Mouse (Mus musculus): ENCODE measurements at regions not wholly inside any gene's neighbourhood (a gene's known extent, or its start where the extent isn't known, plus 50 kb on each side); places are given as distances from the start of the nearest gene placed in this dataset.

DNA sequence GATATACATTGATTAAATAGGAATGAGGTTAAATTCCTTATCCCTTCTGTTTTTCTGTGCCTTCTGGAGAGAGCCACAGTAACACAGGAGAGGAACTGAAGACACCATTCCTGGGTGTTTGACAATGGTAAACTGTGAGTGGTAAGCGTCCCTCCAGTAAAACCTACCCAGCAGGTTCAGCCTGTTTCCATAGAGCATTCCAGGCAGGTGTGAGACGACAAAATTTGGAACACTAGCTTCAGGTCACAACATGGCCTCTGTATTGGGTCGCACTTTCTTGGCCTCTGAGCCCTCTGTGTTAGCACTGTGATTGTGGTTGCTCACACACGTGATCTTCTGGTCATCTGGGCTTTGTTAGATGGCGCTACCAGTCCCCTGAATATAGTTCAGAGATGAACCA lies 73.4 kb downstream of the Cd24a start:
- TF ChIP-seq CTCF (IDR thresholded peaks at IDR 0.05; ENCODE audit: control insufficient read depth, insufficient read depth, insufficient replicate concordance, low read depth, low read length) (no peak), POLR2A (IDR thresholded peaks at IDR 0.05; ENCODE audit: control insufficient read depth, low read depth, low read length) (no peak)
- Histone ChIP-seq H3K36me3 (ENCODE audit: control insufficient read depth, insufficient read depth, low read length) (no peaks in the 10 kb centered on the region), H3K4me3 (ENCODE audit: control insufficient read depth, low read depth, low read length) (no peak overlapping the region)

DNA sequence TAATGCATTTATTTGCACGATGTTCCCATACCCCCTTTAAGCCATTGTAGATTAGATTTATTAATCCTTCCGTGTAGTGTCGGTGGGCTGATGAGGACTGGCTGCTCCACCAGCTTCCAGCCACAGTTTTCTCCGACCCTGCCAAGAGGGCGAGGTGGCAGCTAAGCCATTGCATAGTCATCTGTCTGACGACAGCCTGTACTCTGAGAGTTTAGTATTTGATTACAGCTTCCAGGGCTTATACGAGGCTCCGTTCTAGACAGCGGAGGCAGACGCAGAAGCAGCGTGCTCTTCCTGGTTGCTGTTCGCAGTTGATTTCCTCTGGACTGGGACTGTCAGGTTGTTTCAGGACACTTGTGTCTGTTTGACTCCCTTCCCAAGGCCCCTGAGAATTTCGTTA lies 73.8 kb downstream of the Cd24a start:
- TF ChIP-seq POLR2A (IDR thresholded peaks at IDR 0.05; ENCODE audit: control insufficient read depth, low read depth, low read length) (no peak), CTCF (IDR thresholded peaks at IDR 0.05; ENCODE audit: control insufficient read depth, insufficient read depth, insufficient replicate concordance, low read depth, low read length) (no peak)
- Histone ChIP-seq H3K27ac (ENCODE audit: control insufficient read depth, insufficient read depth, low read depth, low read length) (no peak overlapping the region), H3K4me1 (ENCODE audit: control insufficient read depth, insufficient read depth, low read length) (no peaks in the 10 kb centered on the region), H3K27me3 (ENCODE audit: control insufficient read depth, insufficient read depth, low read length) (no peaks in the 10 kb centered on the region), H3K36me3 (ENCODE audit: control insufficient read depth, insufficient read depth, low read length) (no peaks in the 10 kb centered on the region), H3K4me3 (ENCODE audit: control insufficient read depth, low read depth, low read length) (no peak overlapping the region)

More for the DNA sequence above, 73.4 kb downstream of the Cd24a start:
- Histone ChIP-seq H3K27me3 (ENCODE audit: control insufficient read depth, insufficient read depth, low read length) (no peaks in the 10 kb centered on the region), H3K27ac (ENCODE audit: control insufficient read depth, insufficient read depth, low read depth, low read length) (no peak overlapping the region), H3K4me1 (ENCODE audit: control insufficient read depth, insufficient read depth, low read length) (no peaks in the 10 kb centered on the region)

DNA sequence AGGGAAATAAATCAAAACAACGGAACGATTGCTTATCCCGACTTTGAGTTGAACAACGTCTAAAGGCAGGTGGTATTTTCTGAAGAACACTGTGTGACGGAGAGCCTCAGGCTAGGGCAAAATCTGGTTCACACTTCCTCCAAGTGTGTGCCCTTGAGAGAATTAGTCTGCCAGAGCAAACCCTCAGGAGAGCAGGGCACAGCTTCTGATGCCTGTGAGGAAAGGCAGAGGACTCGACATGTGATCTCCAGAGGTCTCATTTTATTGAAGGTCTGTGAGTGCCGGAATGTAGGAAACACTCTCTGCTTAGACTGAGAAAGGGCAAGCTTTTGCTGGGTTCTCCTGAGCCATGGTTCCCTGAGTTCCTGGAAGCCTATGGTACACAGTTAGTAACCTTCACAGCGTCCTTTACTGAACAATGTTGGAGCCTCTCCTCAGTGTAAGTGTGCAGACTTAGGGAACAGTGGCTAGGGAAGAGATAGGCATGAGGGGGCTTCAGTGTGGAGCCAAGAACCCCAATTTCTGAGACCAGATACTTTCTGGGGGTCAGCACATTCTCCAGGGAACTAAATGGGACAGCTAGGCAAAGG lies 77.1 kb downstream of the Cd24a start:
- TF ChIP-seq POLR2A (IDR thresholded peaks at IDR 0.05; ENCODE audit: control insufficient read depth, low read depth, low read length) = no peak
- no peak for TF ChIP-seq CTCF (IDR thresholded peaks at IDR 0.05; ENCODE audit: control insufficient read depth, insufficient read depth, insufficient replicate concordance, low read depth, low read length)
- H3K36me3 ChIP-seq (ENCODE audit: control insufficient read depth, insufficient read depth, low read length) = no peaks in the 10 kb centered on the region
- H3K4me1 ChIP-seq (ENCODE audit: control insufficient read depth, insufficient read depth, low read length) = no peaks in the 10 kb centered on the region
- no peak overlapping the region for H3K4me3 ChIP-seq (ENCODE audit: control insufficient read depth, low read depth, low read length)
- H3K27me3 ChIP-seq (ENCODE audit: control insufficient read depth, insufficient read depth, low read length) = no peaks in the 10 kb centered on the region
- H3K27ac ChIP-seq (ENCODE audit: control insufficient read depth, insufficient read depth, low read depth, low read length) = no peak overlapping the region

DNA sequence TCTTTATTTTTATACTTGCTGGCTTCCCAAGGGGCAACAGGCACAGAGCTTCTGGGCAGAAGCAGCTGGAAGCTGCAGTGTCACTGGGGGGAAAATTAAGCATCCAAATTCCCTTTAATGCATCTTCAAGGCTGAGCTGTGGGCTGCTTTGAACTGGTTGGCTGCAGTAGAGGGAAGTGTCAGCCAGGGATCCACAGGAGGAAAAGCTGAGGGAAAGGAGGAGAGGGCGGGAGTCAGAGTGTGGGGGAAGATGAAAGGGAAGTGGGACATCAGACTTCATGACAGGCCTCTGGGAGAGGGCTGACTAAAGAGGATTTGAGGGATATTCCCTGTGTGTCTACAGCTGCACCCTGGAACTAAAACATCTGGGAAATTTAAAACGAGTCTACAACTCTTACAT lies 77.6 kb downstream of the Cd24a start:
- Histone ChIP-seq H3K27me3 (ENCODE audit: control insufficient read depth, insufficient read depth, low read length) (no peaks in the 10 kb centered on the region), H3K36me3 (ENCODE audit: control insufficient read depth, insufficient read depth, low read length) (no peaks in the 10 kb centered on the region), H3K4me1 (ENCODE audit: control insufficient read depth, insufficient read depth, low read length) (no peaks in the 10 kb centered on the region), H3K4me3 (ENCODE audit: control insufficient read depth, low read depth, low read length) (no peak overlapping the region), H3K27ac (ENCODE audit: control insufficient read depth, insufficient read depth, low read depth, low read length) (no peak overlapping the region)
- TF ChIP-seq CTCF (IDR thresholded peaks at IDR 0.05; ENCODE audit: control insufficient read depth, insufficient read depth, insufficient replicate concordance, low read depth, low read length) (no peak), POLR2A (IDR thresholded peaks at IDR 0.05; ENCODE audit: control insufficient read depth, low read depth, low read length) (no peak)

DNA sequence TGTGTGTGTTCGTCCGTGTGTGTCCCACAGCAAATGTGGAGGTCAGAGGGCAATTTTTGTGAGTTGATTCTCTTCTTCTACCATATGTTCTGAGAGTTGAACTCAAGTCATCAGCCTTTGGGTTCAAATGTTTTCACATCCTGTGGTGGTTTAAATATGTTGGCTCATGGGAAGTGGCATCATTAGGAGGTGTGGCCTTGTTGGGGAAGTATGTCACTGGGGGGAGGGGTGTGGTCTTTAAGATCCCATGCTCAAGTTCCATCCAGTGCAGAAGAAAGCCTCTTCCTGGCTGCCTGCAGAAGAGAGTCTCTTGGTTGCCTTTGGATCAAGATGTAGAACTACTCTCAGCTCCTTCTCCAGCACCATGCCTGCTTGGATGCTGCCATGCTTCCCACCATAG lies 78.1 kb downstream of the Cd24a start:
- no peak overlapping the region for H3K27ac ChIP-seq (ENCODE audit: control insufficient read depth, insufficient read depth, low read depth, low read length)
- H3K4me3 ChIP-seq (ENCODE audit: control insufficient read depth, low read depth, low read length) = no peak overlapping the region
- no peaks in the 10 kb centered on the region for H3K36me3 ChIP-seq (ENCODE audit: control insufficient read depth, insufficient read depth, low read length)
- no peaks in the 10 kb centered on the region for H3K4me1 ChIP-seq (ENCODE audit: control insufficient read depth, insufficient read depth, low read length)
- TF ChIP-seq CTCF (IDR thresholded peaks at IDR 0.05; ENCODE audit: control insufficient read depth, insufficient read depth, insufficient replicate concordance, low read depth, low read length) (no peak), POLR2A (IDR thresholded peaks at IDR 0.05; ENCODE audit: control insufficient read depth, low read depth, low read length) (no peak)
- H3K27me3 ChIP-seq (ENCODE audit: control insufficient read depth, insufficient read depth, low read length) = no peaks in the 10 kb centered on the region

DNA sequence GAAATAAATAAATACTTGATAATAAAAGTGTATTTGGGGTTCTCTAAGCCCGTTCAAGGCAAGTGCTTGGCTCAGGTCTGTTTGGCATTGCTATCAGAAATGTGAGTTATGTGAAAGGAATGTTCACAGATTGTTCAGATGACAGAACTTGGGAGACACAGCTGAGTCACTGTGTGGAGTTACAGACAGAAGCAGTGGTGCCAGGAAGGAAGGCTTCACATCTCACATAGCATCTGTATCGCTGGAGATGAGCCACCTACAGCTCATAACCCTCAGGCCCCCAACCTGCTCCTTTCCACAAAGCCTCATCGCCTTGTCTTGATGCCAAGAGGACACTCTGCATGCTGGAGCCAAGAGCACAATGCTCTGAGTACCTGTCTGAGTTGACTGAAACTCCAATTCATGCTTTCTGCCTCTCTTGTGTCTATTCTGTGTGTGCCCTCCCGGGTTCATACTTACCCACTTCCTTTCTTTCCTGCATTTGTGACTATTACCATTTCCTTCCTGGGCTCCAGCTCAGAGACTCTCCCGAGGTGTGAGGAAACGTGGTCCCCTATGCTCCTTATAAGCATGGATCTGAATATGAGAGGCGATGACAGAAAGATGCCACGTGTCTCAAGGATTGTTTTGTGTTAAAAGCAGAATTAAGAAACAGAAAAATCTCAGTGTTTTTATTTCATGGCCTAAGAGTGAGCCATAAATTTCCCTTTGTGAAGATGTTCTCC lies 79.6 kb downstream of the Cd24a start:
- Histone ChIP-seq H3K4me3 (ENCODE audit: control insufficient read depth, low read depth, low read length) (no peak overlapping the region), H3K36me3 (ENCODE audit: control insufficient read depth, insufficient read depth, low read length) (no peaks in the 10 kb centered on the region), H3K4me1 (ENCODE audit: control insufficient read depth, insufficient read depth, low read length) (no peaks in the 10 kb centered on the region), H3K27ac (ENCODE audit: control insufficient read depth, insufficient read depth, low read depth, low read length) (no peak overlapping the region), H3K27me3 (ENCODE audit: control insufficient read depth, insufficient read depth, low read length) (no peaks in the 10 kb centered on the region)
- no peak for TF ChIP-seq CTCF (IDR thresholded peaks at IDR 0.05; ENCODE audit: control insufficient read depth, insufficient read depth, insufficient replicate concordance, low read depth, low read length)
- TF ChIP-seq POLR2A (IDR thresholded peaks at IDR 0.05; ENCODE audit: control insufficient read depth, low read depth, low read length) = no peak

DNA sequence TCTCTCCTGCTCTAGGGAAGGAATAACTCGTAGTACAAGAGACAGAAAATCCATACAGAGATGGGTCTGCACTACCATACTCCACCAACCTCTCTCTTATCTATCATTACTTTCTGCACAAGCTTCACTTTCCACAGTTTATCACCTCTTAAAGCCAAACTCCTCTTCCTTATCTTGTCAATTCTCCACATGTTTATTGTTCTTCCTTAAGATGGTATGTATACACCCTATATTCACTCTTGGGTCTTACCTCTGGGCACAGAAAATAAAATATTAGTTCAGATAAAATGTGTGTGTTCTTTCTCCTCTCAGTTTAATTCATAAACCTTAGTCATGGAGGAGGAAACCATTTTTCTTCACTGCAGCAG lies 80.1 kb downstream of the Cd24a start:
- no peaks in the 10 kb centered on the region for H3K36me3 ChIP-seq (ENCODE audit: control insufficient read depth, insufficient read depth, low read length)
- no peaks in the 10 kb centered on the region for H3K27me3 ChIP-seq (ENCODE audit: control insufficient read depth, insufficient read depth, low read length)
- no peaks in the 10 kb centered on the region for H3K4me1 ChIP-seq (ENCODE audit: control insufficient read depth, insufficient read depth, low read length)
- no peak for TF ChIP-seq POLR2A (IDR thresholded peaks at IDR 0.05; ENCODE audit: control insufficient read depth, low read depth, low read length)
- no peak overlapping the region for H3K27ac ChIP-seq (ENCODE audit: control insufficient read depth, insufficient read depth, low read depth, low read length)
- H3K4me3 ChIP-seq (ENCODE audit: control insufficient read depth, low read depth, low read length) = no peak overlapping the region
